ENCODE assay signal across 14 mouse cellular contexts in the genomic region with DNA sequence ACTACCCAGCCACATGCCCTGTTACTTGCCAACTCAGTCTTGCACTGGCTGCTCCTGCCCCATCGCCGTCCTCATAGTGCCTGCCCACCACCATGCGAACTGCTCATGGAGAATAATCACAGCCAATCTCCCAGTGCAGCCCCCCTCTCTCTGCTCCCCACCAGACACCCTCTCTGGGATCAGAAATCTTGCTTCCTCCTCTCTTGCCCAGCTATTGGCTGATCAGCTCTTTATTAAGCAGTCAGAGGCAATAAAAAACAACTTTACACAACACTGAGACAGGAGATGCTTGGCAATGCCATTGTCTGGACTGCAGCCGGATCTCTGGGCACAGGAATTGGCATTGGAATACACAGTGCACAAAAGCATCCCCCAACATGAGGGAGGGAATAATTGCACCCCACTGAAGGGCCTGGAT. TPM values are rescaled to one million over a fixed set of nuclear protein-coding genes. Genes with fewer than 3 reads are reported as not detected.
DNase-seq lines count a peak whose midpoint lies in the region; ATAC-seq lines count a peak whose summit lies in the region.
"Had no signal": no experiment of that assay in that cellular context is flagged by ENCODE, and none has a peak within 500 bp of the region (broad histone marks: within the 10 kb centered on the region; RNA-seq: fewer than 3 reads in every experiment).

No protein-coding gene starts in this region.

- H3K9me3 ChIP-seq in hindbrain, embryonic 15.5 days = no peaks in the 10 kb centered on the region
- H3K9me3 ChIP-seq in hindbrain, embryonic 13.5 days = no peaks in the 10 kb centered on the region
- H3K9me3 ChIP-seq in midbrain, embryonic 16.5 days (replicated peaks; ENCODE audit: control insufficient read depth, low read length, poor library complexity, severe bottlenecking) = no peaks in the 10 kb centered on the region
- no peaks in the 10 kb centered on the region for H3K9me3 ChIP-seq in midbrain, embryonic 14.5 days (ENCODE audit: control insufficient read depth, low read length)
- H3K9me3 ChIP-seq in neural tube, embryonic 14.5 days (ENCODE audit: control insufficient read depth, low read length) = no peaks in the 10 kb centered on the region
- H3K9me3 ChIP-seq: heart, embryonic 15.5 days; midbrain, embryonic 13.5 days had no signal

- no peaks in the 10 kb centered on the region for H3K36me3 ChIP-seq in hindbrain, embryonic 15.5 days
- H3K36me3 ChIP-seq in hindbrain, embryonic 13.5 days = no peaks in the 10 kb centered on the region
- no peaks in the 10 kb centered on the region for H3K36me3 ChIP-seq in midbrain, embryonic 16.5 days (ENCODE audit: control insufficient read depth, insufficient read depth, low read length)
- no peaks in the 10 kb centered on the region for H3K36me3 ChIP-seq in midbrain, embryonic 14.5 days (ENCODE audit: control insufficient read depth, insufficient read depth, low read length)
- H3K36me3 ChIP-seq in neural tube, embryonic 14.5 days (ENCODE audit: control insufficient read depth, insufficient read depth, low read length) = no peaks in the 10 kb centered on the region
- H3K36me3 ChIP-seq: heart, embryonic 15.5 days; midbrain, embryonic 13.5 days had no signal

- no peaks in the 10 kb centered on the region for H3K4me1 ChIP-seq in hindbrain, embryonic 15.5 days (replicated peaks)
- H3K4me1 ChIP-seq in hindbrain, embryonic 13.5 days (replicated peaks) = peaks cover 3% of the 10 kb centered on the region; the same call in 1 of the 2 replicates
- no peaks in the 10 kb centered on the region; the same call in 1 of the 2 replicates for H3K4me1 ChIP-seq in midbrain, embryonic 16.5 days (ENCODE audit: control insufficient read depth, insufficient read depth, low read length)
- H3K4me1 ChIP-seq in midbrain, embryonic 14.5 days (ENCODE audit: control insufficient read depth, insufficient read depth, low read length) = no peaks in the 10 kb centered on the region
- H3K4me1 ChIP-seq in neural tube, embryonic 14.5 days (ENCODE audit: control insufficient read depth, insufficient read depth, low read length) = no peaks in the 10 kb centered on the region
- H3K4me1 ChIP-seq: heart, embryonic 15.5 days; midbrain, embryonic 13.5 days had no signal

- no peaks in the 10 kb centered on the region for H3K27me3 ChIP-seq in hindbrain, embryonic 15.5 days
- no peaks in the 10 kb centered on the region for H3K27me3 ChIP-seq in hindbrain, embryonic 13.5 days
- no peaks in the 10 kb centered on the region for H3K27me3 ChIP-seq in midbrain, embryonic 16.5 days (ENCODE audit: control insufficient read depth, insufficient read depth, low read depth, low read length)
- no peaks in the 10 kb centered on the region for H3K27me3 ChIP-seq in midbrain, embryonic 14.5 days (ENCODE audit: control insufficient read depth, insufficient read depth, low read length)
- H3K27me3 ChIP-seq in neural tube, embryonic 14.5 days (ENCODE audit: control insufficient read depth, insufficient read depth, low read length) = no peaks in the 10 kb centered on the region
- H3K27me3 ChIP-seq: heart, embryonic 15.5 days; midbrain, embryonic 13.5 days had no signal

- no peak overlapping the region for H3K27ac ChIP-seq in hindbrain, embryonic 15.5 days (replicated peaks)
- no peak overlapping the region for H3K27ac ChIP-seq in hindbrain, embryonic 13.5 days
- H3K27ac ChIP-seq in midbrain, embryonic 16.5 days (ENCODE audit: low read length) = no peak overlapping the region
- H3K27ac ChIP-seq in midbrain, embryonic 14.5 days (replicated peaks; ENCODE audit: low read depth, low read length) = no peak overlapping the region
- no peak overlapping the region for H3K27ac ChIP-seq in neural tube, embryonic 14.5 days (ENCODE audit: low read depth, low read length)
- H3K27ac ChIP-seq: heart, embryonic 15.5 days; midbrain, embryonic 13.5 days had no signal

- DNase-seq in midbrain, embryonic 14.5 days = no peak
- DNase-seq in brain, embryonic 18.5 days (ENCODE audit: low read depth, low spot score) = peak; percentile 6
- DNase-seq: adrenal gland, adult 8-10 months; cerebellum, adult 11-12 months; kidney, adult 11 months; liver had no signal

- ATAC-seq in hindbrain, embryonic 15.5 days (ENCODE audit: low FRiP score, low read depth) = peak; percentile 79
- no peak for ATAC-seq in hindbrain, embryonic 13.5 days (ENCODE audit: low FRiP score)
- ATAC-seq in midbrain, embryonic 16.5 days = peak; percentile 39
- ATAC-seq in midbrain, embryonic 14.5 days (ENCODE audit: low FRiP score, low TSS enrichment) = no peak
- peak; percentile 79; the same call in 1 of the 2 replicates for ATAC-seq in neural tube, embryonic 14.5 days (ENCODE audit: low read depth)
- ATAC-seq in granulocyte monocyte progenitor cell, adult 5-6 weeks (replicated peaks; ENCODE audit: poor library complexity, severe bottlenecking) = no peak
- ATAC-seq: lung, postnatal 0 days; midbrain, embryonic 13.5 days had no signal

- 66% methylated on average over 4 of the region's 4 CpGs for WGBS in hindbrain, embryonic 15.5 days
- WGBS in hindbrain, embryonic 13.5 days = 80% methylated on average over 4 of the region's 4 CpGs
- WGBS in midbrain, embryonic 16.5 days = 83% methylated on average over 4 of the region's 4 CpGs
- WGBS in midbrain, embryonic 14.5 days = 85% methylated on average over 4 of the region's 4 CpGs
- 57% methylated on average over 4 of the region's 4 CpGs for WGBS in neural tube, embryonic 14.5 days

- no peak overlapping the region for H3K4me3 ChIP-seq in hindbrain, embryonic 15.5 days
- no peak overlapping the region for H3K4me3 ChIP-seq in hindbrain, embryonic 13.5 days
- no peak overlapping the region for H3K4me3 ChIP-seq in midbrain, embryonic 16.5 days (ENCODE audit: low read depth, low read length)
- H3K4me3 ChIP-seq in midbrain, embryonic 14.5 days (replicated peaks; ENCODE audit: low read depth, low read length) = no peak overlapping the region
- no peak overlapping the region for H3K4me3 ChIP-seq in neural tube, embryonic 14.5 days (ENCODE audit: low read depth, low read length)
- H3K4me3 ChIP-seq: heart, embryonic 15.5 days; midbrain, embryonic 13.5 days had no signal

- H3K9ac ChIP-seq in hindbrain, embryonic 15.5 days = no peak overlapping the region
- H3K9ac ChIP-seq in hindbrain, embryonic 13.5 days = no peak overlapping the region
- H3K9ac ChIP-seq in midbrain, embryonic 16.5 days (ENCODE audit: low read depth, low read length) = no peak overlapping the region
- no peak overlapping the region for H3K9ac ChIP-seq in midbrain, embryonic 14.5 days (replicated peaks; ENCODE audit: low read length)
- no peak overlapping the region for H3K9ac ChIP-seq in neural tube, embryonic 14.5 days (replicated peaks; ENCODE audit: low read depth, low read length)
- H3K9ac ChIP-seq: heart, embryonic 15.5 days; midbrain, embryonic 13.5 days had no signal

- H3K4me2 ChIP-seq in hindbrain, embryonic 15.5 days = no peak overlapping the region
- no peak overlapping the region for H3K4me2 ChIP-seq in hindbrain, embryonic 13.5 days
- no peak overlapping the region for H3K4me2 ChIP-seq in midbrain, embryonic 16.5 days (ENCODE audit: low read length)
- H3K4me2 ChIP-seq in midbrain, embryonic 14.5 days (ENCODE audit: low read length) = no peak overlapping the region
- no peak overlapping the region for H3K4me2 ChIP-seq in neural tube, embryonic 14.5 days (ENCODE audit: low read depth, low read length)
- H3K4me2 ChIP-seq: heart, embryonic 15.5 days; midbrain, embryonic 13.5 days had no signal

RNA-seq across cellular contexts. Expression of a gene that starts 28.1 kb away (rescaled TPM):
- polyA plus RNA-seq in hindbrain, embryonic 15.5 days (2015; fragmentation: Nextera tagmentation; extraction: Ambion mirVana) = 6.7 and 7.3 TPM in 2 replicates
- polyA plus RNA-seq in hindbrain, embryonic 13.5 days (2015; fragmentation: Nextera tagmentation; extraction: Ambion mirVana) = 6.4 and 12.8 TPM in 2 replicates
- polyA plus RNA-seq in midbrain, embryonic 16.5 days (2015; fragmentation: Nextera tagmentation; extraction: Ambion mirVana) = 1.9 and 4.1 TPM in 2 replicates
- 1.2 and 3.2 TPM in 2 replicates for polyA plus RNA-seq in midbrain, embryonic 14.5 days (2014; fragmentation: Nextera tagmentation; extraction: Ambion mirVana)
- 1.9 and 2.9 TPM in 2 replicates for polyA plus RNA-seq in neural tube, embryonic 14.5 days (2014; fragmentation: Nextera tagmentation; extraction: Ambion mirVana)
- total RNA-seq in granulocyte monocyte progenitor cell, adult 5-6 weeks (2014; fragmentation: Nextera tagmentation) = 30.2 and 37.9 TPM in 2 replicates
- total RNA-seq in granulocyte monocyte progenitor cell, adult 5-6 weeks (2017) = 21.4 and 29.6 TPM in 2 replicates

Comparison
In these comparisons a context has a peak if more than half of its experiments do, and no peak if none do; other contexts are left out.
1. ATAC-seq: peak in hindbrain, embryonic 15.5 days (single experiment), midbrain, embryonic 16.5 days (single experiment) and neural tube, embryonic 14.5 days (single experiment); none in hindbrain, embryonic 13.5 days (single experiment), midbrain, embryonic 14.5 days (single experiment) and granulocyte monocyte progenitor cell, adult 5-6 weeks (single experiment).